Mouse (Mus musculus) brain, embryonic 14.5 days (tissue): ENCODE data around the gene Klf13. TPM values are rescaled to one million over a fixed set of nuclear protein-coding genes. Genes with fewer than 3 reads are reported as not detected.
A peak's percentile ranks its signal among the peaks of the same experiment; 100 is the strongest.

Source experiments
- DNase-seq: peaks from one replicate; pipeline ENCODE4 v3.0.0-alpha.2; 2011; ENCODE audit warnings: low read depth
- CTCF ChIP-seq: fragments of 200-500 bp; IDR thresholded peaks from 2 replicates; pipeline ENCODE4 v1.5.1; 2012; ENCODE audit warnings: inconsistent platforms, mild to moderate bottlenecking, moderate library complexity, borderline replicate concordance; ENCODE audit not compliant: insufficient read depth, insufficient read length; ENCODE audit errors: extremely low read depth
- POLR2A ChIP-seq: fragments of 200-500 bp; IDR thresholded peaks from 2 replicates; pipeline ENCODE4 v1.6.1; 2012; ENCODE audit warnings: mild to moderate bottlenecking, inconsistent platforms, borderline replicate concordance; ENCODE audit not compliant: poor library complexity, insufficient read depth, insufficient read length, severe bottlenecking; ENCODE audit errors: extremely low read depth
- polyA plus RNA-seq: library from polyadenylated mRNA; depleted of rRNA; stranded (reverse); fragments of >200 nt; gene quantifications from 2 replicates; pipeline ENCODE4 v1.2.3, GENCODE M21; 2012

Gene Klf13
- polyA plus RNA-seq, 1 experiment, result 19.8 TPM

DNA sequence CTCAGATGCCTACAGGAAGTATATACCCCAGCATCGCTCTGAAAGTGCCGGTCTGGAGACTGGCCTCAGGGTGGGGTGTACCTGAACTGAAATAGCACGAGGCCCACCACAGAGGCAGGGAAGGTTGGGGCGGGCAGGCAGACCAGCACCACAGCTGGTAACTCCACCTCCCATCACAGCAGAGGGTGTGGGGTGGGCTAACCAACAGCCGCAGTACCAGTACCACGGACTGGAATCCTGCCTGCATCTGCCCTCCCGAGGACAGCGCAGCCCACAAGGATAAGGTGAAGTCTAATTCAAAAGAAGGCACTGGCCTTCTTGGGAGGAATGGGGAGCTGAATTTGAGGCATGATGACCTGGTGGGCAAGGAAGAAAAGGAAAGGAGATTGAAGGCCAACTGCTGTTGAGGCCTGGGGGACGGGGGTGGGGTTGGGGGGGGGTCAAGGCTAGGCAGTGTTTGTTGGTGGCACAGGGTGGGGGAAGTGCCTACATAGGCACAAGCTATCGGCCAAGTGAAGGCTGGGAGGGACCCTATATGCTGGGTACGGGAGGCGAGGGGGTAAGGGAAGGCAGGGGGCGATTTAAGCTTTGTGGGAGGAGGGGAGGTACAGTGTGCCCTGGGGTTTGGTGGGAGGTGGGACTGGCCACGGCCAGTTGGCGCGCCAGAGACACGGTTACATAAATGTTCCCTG, 42.3 kb downstream of the Klf13 start:
- TF ChIP-seq POLR2A, result no peak
- TF ChIP-seq CTCF, result no peak
- no peak for DNase-seq

DNA sequence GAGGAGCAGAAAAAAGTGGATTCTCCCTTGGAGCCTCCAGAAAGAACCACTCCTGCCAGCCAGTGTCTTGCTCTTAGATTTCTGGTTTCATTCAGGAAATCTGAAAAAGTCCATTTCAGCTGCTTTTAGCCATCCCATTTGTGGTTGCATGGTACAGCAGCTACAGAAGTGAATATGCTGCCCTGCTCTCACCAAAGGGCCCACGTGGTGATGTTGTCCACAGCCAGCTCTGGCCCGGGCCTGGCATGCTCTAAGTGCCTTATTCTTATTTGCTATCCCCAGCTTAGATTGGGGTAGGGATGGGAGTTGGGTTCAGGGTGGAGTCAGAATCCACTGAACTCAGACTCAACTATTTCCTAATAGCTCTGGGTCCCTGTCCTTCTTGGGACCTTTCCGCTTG, 43.5 kb downstream of the Klf13 start:
- no peak for DNase-seq
- no peak for TF ChIP-seq POLR2A
- no peak for TF ChIP-seq CTCF

DNA sequence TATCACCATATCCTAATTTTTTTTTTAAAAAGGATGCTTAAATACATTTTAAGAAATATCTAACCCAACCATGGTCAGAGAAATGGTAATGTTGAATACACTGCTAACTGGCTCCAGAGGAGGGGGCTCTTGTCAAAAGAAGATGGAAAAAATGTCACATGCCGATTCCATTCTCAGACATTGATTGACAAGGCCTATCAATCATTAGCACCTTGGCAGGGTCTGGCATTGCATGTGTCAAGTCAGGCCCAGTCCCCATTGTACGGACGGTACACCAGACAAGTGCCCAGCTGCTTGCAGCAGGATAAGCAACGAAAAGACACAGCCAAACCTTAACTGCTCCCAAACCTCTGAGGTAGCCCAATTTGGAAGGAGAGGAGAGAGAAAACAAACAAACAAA, 44.1 kb downstream of the Klf13 start:
- DNase-seq, result no peak
- TF ChIP-seq POLR2A (no peak), CTCF (no peak)

DNA sequence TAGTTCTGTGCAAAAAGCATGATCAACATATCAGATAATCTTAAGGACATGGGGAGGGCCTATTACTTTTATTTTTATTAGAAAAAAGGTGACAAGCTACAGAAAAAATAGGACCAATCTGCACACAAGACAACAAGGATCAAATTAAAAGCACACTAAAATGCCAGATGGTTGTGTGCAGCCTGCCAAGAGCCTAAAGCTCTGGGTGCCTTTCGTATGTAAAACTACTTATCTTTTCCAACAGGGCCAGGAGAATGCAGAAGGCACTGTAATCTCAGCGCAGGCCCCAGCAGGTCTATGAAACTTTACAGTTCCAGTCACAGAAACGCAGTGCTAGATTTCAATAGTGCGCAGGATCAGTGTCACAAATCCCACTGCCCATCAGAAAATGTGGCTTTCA, 45.0 kb downstream of the Klf13 start:
- TF ChIP-seq CTCF (no peak), POLR2A (no peak)
- DNase-seq, result peak; percentile 89

DNA sequence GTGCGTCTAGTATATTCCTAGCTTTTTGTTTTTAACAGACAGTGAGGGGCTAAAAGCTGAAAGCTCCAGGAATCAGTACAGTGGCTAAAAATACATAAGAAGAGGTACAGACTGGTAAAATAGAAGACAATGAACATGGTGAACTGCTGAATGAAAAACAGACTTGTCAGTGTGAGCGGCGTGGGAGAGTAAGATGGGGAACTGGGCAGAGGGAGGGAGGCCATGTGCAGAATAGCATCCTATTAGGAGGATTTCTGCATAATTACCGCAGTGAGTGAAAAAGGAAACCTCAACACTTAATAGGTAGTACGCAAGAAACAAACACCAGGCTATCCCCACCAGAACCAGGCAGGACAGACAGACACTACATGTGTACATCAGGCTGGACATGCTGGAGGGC, 45.5 kb downstream of the Klf13 start:
- DNase-seq, result peak; percentile 78
- no peak for TF ChIP-seq CTCF
- no peak for TF ChIP-seq POLR2A

DNA sequence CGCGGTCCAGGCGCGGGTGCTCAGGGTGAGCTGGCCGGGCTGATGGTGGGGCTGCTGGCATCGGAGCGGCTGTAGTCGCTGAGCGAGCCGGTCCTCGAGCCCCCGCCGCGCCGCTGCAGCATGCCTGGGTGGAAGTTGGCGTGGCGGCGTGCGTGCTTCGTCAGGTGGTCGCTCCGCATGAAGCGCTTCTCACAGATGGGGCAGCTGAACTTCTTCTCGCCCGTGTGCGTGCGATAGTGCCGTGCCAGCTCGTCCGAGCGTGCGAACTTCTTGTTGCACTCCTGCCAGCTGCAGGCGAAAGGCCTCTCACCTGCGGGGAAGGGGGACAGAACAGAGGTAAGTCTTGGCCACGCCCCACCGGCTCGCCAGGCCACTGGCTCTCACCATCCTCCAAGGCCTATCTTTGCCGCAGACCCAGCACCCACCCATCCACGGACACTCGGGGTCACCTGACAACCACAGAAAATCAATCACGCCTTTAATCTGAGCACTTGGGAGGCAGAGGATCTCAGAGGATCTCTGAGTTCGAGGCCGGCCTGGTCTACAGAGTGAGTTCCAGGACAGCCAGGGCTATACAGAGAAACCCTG, 47.1 kb downstream of the Klf13 start:
- DNase-seq, result peak; percentile 44

DNA sequence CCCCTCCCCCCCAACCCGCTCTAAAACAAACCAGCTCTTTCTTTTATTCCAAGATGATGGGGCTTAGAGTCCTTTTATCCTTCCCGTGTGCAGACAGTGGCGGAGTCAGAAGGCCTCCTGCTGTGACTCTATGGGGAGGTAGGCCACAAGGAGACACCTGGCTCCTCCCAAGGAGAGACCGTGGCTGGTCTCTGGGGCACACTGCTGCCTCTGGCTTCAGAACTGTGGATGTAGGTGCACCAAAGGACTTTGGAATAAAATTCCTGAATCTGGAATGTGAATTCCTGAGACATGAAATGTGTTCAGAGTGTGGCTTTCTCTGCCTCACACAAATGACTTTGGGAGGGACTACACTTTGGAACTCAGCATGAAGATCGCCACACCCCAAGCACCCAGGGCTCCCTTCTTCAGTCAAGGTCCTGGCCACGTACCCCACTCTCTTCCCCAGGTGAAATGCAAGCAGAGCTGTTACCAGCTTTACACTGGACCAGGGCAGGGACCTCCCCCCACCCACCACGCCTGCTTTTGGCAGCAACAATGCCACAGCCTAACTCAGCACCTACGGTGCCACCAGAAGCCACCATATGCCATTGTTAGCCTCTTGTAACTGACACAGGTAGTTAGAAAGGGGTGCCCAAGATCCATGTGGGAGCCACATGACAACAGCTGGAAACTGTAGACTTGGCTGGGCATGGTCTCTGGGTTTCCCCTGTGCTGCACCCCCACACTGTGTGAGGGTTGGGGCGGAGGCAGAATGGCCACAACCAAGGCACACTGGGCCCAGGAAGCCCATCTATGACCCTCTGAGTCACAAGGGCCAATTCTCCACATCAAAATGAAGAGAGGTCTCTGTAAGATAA, 49.4 kb downstream of the Klf13 start:
- no peak for TF ChIP-seq CTCF
- TF ChIP-seq POLR2A, result no peak

More for the DNA sequence above, 47.1 kb downstream of the Klf13 start:
- TF ChIP-seq POLR2A (no peak), CTCF (no peak)

DNA sequence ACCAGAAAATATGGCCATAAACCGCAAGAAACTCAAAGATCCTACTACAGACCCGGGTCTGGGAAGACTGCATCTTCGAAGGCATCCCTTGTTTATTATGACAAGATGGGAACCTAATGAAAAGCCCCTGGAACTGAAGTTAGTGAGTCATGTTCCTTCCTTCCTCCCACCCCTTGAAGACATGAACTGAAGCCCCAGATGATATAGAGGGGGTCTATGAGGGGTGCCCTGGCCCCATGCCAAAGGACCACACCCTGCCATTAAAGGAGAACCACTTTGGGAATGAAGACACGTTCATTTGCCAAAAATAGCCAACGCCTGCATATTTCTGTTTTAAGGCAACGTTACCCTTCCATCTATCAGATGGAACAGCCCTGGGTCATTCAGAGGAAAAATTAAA, 50.0 kb downstream of the Klf13 start:
- DNase-seq, result no peak
- TF ChIP-seq POLR2A (no peak), CTCF (no peak)

More for the DNA sequence above, 49.4 kb downstream of the Klf13 start:
- DNase-seq, result no peak

DNA sequence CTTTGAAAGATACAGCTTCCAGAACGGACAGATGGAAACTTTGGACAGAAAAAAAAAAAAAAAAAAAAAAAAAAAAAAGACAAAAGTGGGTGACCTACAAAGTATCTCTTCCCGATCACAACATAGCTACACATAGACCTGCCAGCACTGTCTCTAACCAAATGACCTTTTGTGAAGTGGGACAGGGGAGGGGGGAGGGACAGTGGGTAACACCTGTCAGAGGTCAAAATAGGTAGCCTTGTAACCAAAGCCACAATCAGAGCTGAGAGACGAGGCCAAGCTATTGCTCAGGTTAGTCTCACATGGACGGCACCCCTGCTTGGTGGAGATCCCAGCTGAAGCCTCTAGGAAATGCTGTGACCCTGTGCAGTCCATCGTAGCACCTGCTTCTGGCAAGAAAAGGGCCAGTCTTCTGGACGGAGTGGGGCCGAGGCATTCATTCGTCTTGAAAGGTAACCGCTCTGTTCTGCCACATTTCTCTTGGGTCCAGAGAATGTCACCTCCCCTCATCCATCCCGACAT, 51.1 kb downstream of the Klf13 start:
- DNase-seq, result no peak
- TF ChIP-seq POLR2A (no peak), CTCF (no peak)

DNA sequence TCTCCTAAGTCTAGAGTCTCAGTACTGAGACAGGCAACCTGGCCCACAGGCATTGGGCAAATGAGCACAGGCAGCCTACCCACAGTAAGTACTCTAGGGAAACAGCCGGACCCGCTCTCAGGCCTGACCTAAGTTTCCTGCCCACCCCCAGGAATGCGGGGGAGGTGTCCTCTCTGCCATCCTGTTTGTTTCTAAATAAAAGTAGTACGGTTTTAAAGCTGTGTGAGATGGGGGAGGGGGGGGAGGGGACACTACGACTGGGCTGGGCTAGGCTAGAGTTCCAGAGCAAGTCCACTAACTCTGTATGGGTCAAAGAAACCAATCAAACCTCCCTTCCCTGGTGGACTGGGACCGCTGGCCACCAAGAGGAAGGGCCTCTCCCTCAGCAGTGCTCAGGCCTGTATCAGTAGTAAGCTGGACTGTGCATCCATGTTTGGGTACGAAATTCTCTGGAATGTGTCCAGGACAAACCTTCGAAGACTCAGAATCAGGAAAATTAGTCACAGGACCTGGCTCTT, 51.6 kb downstream of the Klf13 start:
- no peak for DNase-seq
- TF ChIP-seq POLR2A (no peak), CTCF (no peak)

DNA sequence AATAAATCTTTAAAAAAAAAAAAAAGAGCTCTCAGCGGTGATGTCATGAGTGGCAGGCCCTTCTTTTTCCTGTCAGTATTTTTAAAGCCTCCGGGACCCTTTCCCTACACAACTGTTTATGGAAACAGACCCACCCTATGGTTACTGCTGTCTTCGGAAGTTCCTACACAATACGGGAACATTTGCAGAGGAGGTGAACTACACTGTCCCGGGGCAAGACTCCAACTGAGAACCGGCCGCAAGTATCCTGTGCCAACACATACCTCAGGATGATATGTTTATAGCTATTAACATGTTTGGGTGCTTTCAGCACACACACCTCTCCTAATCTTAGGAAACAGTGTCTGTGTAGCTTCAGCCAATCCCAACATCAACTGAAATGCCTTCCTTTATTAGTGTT, 53.7 kb downstream of the Klf13 start:
- DNase-seq, result no peak
- TF ChIP-seq POLR2A (no peak), CTCF (no peak)

DNA sequence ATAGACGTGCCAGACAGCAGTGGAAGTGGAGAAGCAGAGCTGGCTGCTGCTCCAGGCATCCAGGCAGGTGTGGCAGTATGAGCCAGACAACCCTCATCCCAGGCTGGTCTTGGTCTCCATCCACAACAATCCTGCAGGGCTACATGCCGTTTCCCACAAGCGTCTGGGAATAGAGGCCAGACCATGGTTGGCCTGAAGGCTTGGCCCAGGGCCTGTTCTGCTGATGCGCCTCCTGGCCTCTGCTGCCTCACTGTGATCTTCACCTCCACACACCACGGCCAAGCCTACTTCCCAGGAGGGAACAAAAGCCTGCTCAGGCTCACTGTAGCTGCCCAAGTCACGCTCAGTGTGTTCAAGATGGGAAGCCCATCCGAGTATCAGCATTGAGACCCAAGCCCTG, 56.0 kb downstream of the Klf13 start:
- no peak for DNase-seq
- TF ChIP-seq POLR2A, result no peak
- no peak for TF ChIP-seq CTCF

DNA sequence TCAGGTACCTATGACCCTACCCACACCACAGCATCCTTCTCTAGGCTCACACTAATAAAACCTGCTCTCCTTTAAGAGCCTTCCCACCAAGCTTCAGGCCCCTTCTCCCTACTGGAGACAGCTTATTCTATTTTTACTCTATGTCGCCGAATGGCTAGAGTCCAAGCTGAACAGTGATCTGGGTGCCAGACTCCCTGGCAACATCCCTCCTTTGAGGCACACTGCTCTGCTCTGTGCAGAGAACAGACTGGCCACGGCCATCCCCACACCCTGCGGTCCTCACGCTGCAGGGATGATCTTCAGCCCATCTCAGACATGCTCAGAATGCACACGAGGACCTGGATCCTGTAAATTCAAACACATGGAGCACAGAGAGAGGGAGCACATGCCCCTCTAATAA, 59.1 kb downstream of the Klf13 start:
- DNase-seq, result peak; percentile 40
- no peak for TF ChIP-seq CTCF
- TF ChIP-seq POLR2A, result no peak
